Mouse (Mus musculus): ENCODE measurements around the gene Nuak1. TPM values are rescaled to one million over a fixed set of nuclear protein-coding genes. Genes with fewer than 3 reads are reported as not detected.
A peak's percentile ranks its signal among the peaks of the same experiment; 100 is the strongest.

Gene Nuak1
- polyA plus RNA-seq, 1 experiment = 25.9 TPM

DNA sequence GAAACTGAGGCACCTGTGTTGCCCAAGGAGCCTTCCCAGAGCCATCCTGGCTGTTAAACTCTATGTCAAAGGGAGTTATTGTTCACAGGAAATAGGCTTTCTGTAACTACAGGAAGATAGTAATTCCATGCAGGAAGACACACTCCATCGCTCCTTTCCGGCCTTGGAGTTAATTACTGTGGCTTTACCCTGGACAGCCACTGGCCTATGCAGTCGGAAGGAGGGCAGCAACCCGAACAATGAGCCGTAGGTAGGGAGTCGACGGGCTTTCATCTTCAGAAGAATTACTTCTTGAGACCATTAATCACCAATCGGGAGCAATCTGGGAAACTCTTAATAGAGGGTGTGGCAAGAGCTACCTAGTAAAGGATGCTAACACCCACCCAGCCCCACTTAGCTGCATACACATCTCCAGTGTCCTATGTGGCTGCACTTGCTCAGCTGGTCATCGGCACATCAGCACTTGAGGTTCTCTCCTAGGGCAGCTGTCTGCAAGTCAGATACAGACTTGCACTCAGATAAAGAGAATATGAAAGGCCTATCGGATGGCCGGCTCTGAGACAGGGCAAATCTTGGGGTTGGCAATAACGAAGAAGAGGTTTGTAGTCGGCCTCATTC, 53.7 kb downstream of the Nuak1 start:
- Histone ChIP-seq H3K27me3 (ENCODE audit: control insufficient read depth, insufficient read depth, low read length, poor library complexity, severe bottlenecking) (no peaks in the 10 kb centered on the region), H3K4me3 (ENCODE audit: low read depth, low read length) (no peak overlapping the region), H3K9ac (ENCODE audit: low read depth, poor library complexity, severe bottlenecking) (no peak overlapping the region), H3K9me3 (replicated peaks; ENCODE audit: control insufficient read depth, insufficient read depth, low read length, poor library complexity, severe bottlenecking) (no peaks in the 10 kb centered on the region), H3K4me1 (ENCODE audit: control insufficient read depth, insufficient read depth, low read length) (peaks cover 26% of the 10 kb centered on the region), H3K36me3 (ENCODE audit: control insufficient read depth, insufficient read depth, low read length, poor library complexity, severe bottlenecking) (no peaks in the 10 kb centered on the region), H3K27ac (ENCODE audit: insufficient read depth, low read length) (no peak overlapping the region)
- TF ChIP-seq EP300 (IDR thresholded peaks at IDR 0.05; ENCODE audit: insufficient read depth, low read depth, low read length) (no peak), CTCF (IDR thresholded peaks at IDR 0.05; ENCODE audit: low read depth, low read length) (no peak), POLR2A (IDR thresholded peaks at IDR 0.05; ENCODE audit: insufficient read depth, low read length) (no peak)

DNA sequence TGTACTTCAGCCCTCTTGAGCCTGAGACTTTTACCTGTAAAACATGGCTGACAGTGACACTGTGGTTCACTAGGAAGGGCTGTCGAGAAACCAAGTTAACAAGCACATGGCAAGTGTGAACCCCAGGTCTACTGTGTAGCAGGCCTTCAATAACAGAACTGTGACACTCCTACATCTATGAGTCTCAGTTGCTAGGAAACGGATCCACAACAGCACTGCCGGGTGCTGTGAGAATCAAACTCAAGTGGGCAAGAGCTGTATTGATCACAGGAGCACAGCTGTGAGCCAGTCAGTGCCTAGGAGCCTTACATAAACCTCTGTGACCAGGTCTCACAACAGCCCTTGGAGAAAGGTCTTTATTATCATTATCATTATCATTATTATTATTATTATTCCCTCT, 54.2 kb downstream of the Nuak1 start:
- H3K4me1 ChIP-seq (ENCODE audit: control insufficient read depth, insufficient read depth, low read length) = peaks cover 26% of the 10 kb centered on the region
- TF ChIP-seq EP300 (IDR thresholded peaks at IDR 0.05; ENCODE audit: insufficient read depth, low read depth, low read length) (no peak), POLR2A (IDR thresholded peaks at IDR 0.05; ENCODE audit: insufficient read depth, low read length) (no peak), CTCF (IDR thresholded peaks at IDR 0.05; ENCODE audit: low read depth, low read length) (no peak)
- H3K9ac ChIP-seq (ENCODE audit: low read depth, poor library complexity, severe bottlenecking) = no peak overlapping the region
- H3K4me3 ChIP-seq (ENCODE audit: low read depth, low read length) = no peak overlapping the region
- no peaks in the 10 kb centered on the region for H3K36me3 ChIP-seq (ENCODE audit: control insufficient read depth, insufficient read depth, low read length, poor library complexity, severe bottlenecking)
- no peaks in the 10 kb centered on the region for H3K9me3 ChIP-seq (replicated peaks; ENCODE audit: control insufficient read depth, insufficient read depth, low read length, poor library complexity, severe bottlenecking)
- H3K27ac ChIP-seq (ENCODE audit: insufficient read depth, low read length) = no peak overlapping the region
- no peaks in the 10 kb centered on the region for H3K27me3 ChIP-seq (ENCODE audit: control insufficient read depth, insufficient read depth, low read length, poor library complexity, severe bottlenecking)

DNA sequence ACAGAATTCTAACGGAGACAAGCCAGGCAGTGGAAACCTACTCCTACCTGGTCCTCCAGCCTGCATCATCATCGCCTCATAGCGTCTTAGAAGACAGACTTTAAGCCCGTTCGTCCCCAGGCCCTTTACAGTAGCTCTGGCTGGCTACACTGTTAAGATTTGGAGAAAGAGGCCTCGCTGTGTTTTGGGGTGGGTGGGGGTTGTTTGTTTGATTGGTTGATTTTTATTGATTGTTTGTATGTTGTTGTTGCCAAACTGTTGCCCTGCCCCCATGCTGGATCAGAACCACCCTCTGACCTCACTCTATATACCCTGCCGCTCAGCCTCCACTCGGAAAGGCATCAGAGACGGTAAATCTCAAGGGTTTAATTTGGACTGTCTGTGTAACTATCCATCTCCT, 55.6 kb downstream of the Nuak1 start:
- H3K9ac ChIP-seq (ENCODE audit: low read depth, poor library complexity, severe bottlenecking) = no peak overlapping the region
- H3K4me1 ChIP-seq (ENCODE audit: control insufficient read depth, insufficient read depth, low read length) = peaks cover 24% of the 10 kb centered on the region
- no peaks in the 10 kb centered on the region for H3K27me3 ChIP-seq (ENCODE audit: control insufficient read depth, insufficient read depth, low read length, poor library complexity, severe bottlenecking)
- no peak overlapping the region for H3K4me3 ChIP-seq (ENCODE audit: low read depth, low read length)
- TF ChIP-seq CTCF (IDR thresholded peaks at IDR 0.05; ENCODE audit: low read depth, low read length) (no peak), POLR2A (IDR thresholded peaks at IDR 0.05; ENCODE audit: insufficient read depth, low read length) (no peak), EP300 (IDR thresholded peaks at IDR 0.05; ENCODE audit: insufficient read depth, low read depth, low read length) (no peak)
- no peaks in the 10 kb centered on the region for H3K9me3 ChIP-seq (replicated peaks; ENCODE audit: control insufficient read depth, insufficient read depth, low read length, poor library complexity, severe bottlenecking)
- no peaks in the 10 kb centered on the region for H3K36me3 ChIP-seq (ENCODE audit: control insufficient read depth, insufficient read depth, low read length, poor library complexity, severe bottlenecking)
- H3K27ac ChIP-seq (ENCODE audit: insufficient read depth, low read length) = no peak overlapping the region

- Histone ChIP-seq H3K36me3 (ENCODE audit: control insufficient read depth, insufficient read depth, low read length, poor library complexity, severe bottlenecking) (no peaks in the 10 kb centered on the region), H3K4me1 (ENCODE audit: control insufficient read depth, insufficient read depth, low read length) (peaks cover 16% of the 10 kb centered on the region), H3K4me3 (ENCODE audit: low read depth, low read length) (no peak overlapping the region), H3K9ac (ENCODE audit: low read depth, poor library complexity, severe bottlenecking) (no peak overlapping the region), H3K9me3 (replicated peaks; ENCODE audit: control insufficient read depth, insufficient read depth, low read length, poor library complexity, severe bottlenecking) (no peaks in the 10 kb centered on the region), H3K27me3 (ENCODE audit: control insufficient read depth, insufficient read depth, low read length, poor library complexity, severe bottlenecking) (no peaks in the 10 kb centered on the region), H3K27ac (ENCODE audit: insufficient read depth, low read length) (peak overlapping the region; percentile 79)
- TF ChIP-seq POLR2A (IDR thresholded peaks at IDR 0.05; ENCODE audit: insufficient read depth, low read length) = no peak
- no peak for TF ChIP-seq CTCF (IDR thresholded peaks at IDR 0.05; ENCODE audit: low read depth, low read length)
- TF ChIP-seq EP300 (IDR thresholded peaks at IDR 0.05; ENCODE audit: insufficient read depth, low read depth, low read length) = peak; percentile 91
Measured at GRCm38 (mm10) chr10:84382900-84383883, 57.2 kb downstream of the Nuak1 start.

DNA sequence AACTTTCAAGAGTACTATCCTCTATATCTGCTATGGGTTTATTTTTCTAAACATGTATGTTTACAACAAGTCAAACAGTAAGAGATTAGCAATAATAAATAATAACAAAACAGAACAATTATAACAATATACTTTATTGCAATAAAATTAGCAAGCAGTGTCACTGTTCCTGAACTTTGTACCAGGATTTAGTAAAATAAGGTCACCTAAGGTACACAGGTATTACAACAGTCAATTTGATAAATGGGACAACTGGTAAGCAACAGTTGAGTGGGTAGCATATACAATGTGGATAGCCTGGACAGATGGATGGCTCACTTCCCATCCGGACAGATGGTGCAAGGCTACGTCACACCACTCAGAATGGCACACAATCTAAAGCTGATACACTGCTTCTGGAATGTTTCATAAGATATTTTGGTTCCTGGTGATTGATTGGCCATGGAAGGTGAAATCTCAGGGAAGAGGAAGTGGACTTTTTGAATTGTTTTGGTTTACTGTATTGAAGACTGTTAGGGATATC, 59.1 kb downstream of the Nuak1 start:
- Histone ChIP-seq H3K4me3 (ENCODE audit: low read depth, low read length) (no peak overlapping the region), H3K36me3 (ENCODE audit: control insufficient read depth, insufficient read depth, low read length, poor library complexity, severe bottlenecking) (no peaks in the 10 kb centered on the region), H3K27ac (ENCODE audit: insufficient read depth, low read length) (no peak overlapping the region), H3K9me3 (replicated peaks; ENCODE audit: control insufficient read depth, insufficient read depth, low read length, poor library complexity, severe bottlenecking) (no peaks in the 10 kb centered on the region), H3K9ac (ENCODE audit: low read depth, poor library complexity, severe bottlenecking) (no peak overlapping the region), H3K27me3 (ENCODE audit: control insufficient read depth, insufficient read depth, low read length, poor library complexity, severe bottlenecking) (no peaks in the 10 kb centered on the region), H3K4me1 (ENCODE audit: control insufficient read depth, insufficient read depth, low read length) (peaks cover 7% of the 10 kb centered on the region)
- TF ChIP-seq EP300 (IDR thresholded peaks at IDR 0.05; ENCODE audit: insufficient read depth, low read depth, low read length) (no peak), POLR2A (IDR thresholded peaks at IDR 0.05; ENCODE audit: insufficient read depth, low read length) (no peak), CTCF (IDR thresholded peaks at IDR 0.05; ENCODE audit: low read depth, low read length) (no peak)

Data from ES-Bruce4 (cell line).